Mouse (Mus musculus): ENCODE results near the gene Itgb6. TPM values are rescaled to one million over a fixed set of nuclear protein-coding genes. Genes with fewer than 3 reads are reported as not detected.

Gene Itgb6
- polyA plus RNA-seq, 1 experiment from 2014 or later, result 0.19 TPM

GRCm38 (mm10) chr2:60609436-60610199 is 112.8 kb downstream of the Itgb6 start:
- 87% methylated on average over 8 of the region's 8 CpGs for WGBS

GRCm38 (mm10) chr2:60607980-60608379 is 114.5 kb downstream of the Itgb6 start:
- Histone ChIP-seq H3K9ac (no peak overlapping the region), H3K27me3 (no peaks in the 10 kb centered on the region), H3K4me1 (replicated peaks) (peaks cover 5% of the 10 kb centered on the region; the same call in 1 of the 2 replicates), H3K4me3 (no peak overlapping the region), H3K4me2 (no peak overlapping the region), H3K27ac (no peak overlapping the region), H3K9me3 (no peaks in the 10 kb centered on the region), H3K36me3 (no peaks in the 10 kb centered on the region)
- ATAC-seq (ENCODE audit: low FRiP score), result no peak
- 80% methylated on average over 4 of the region's 4 CpGs for WGBS

More at GRCm38 (mm10) chr2:60609436-60610199, 112.8 kb downstream of the Itgb6 start:
- Histone ChIP-seq H3K9me3 (no peaks in the 10 kb centered on the region), H3K4me2 (no peak overlapping the region), H3K4me3 (no peak overlapping the region), H3K9ac (no peak overlapping the region), H3K27ac (no peak overlapping the region), H3K36me3 (no peaks in the 10 kb centered on the region), H3K4me1 (replicated peaks) (peaks cover 11% of the 10 kb centered on the region; the same call in 1 of the 2 replicates), H3K27me3 (no peaks in the 10 kb centered on the region)
- no peak for ATAC-seq (ENCODE audit: low FRiP score)

- H3K4me3 ChIP-seq, result no peak overlapping the region
- H3K4me1 ChIP-seq (replicated peaks), result no peaks in the 10 kb centered on the region
- ATAC-seq (ENCODE audit: low FRiP score), result no peak
- H3K27ac ChIP-seq, result no peak overlapping the region
- H3K9ac ChIP-seq, result no peak overlapping the region
- no peaks in the 10 kb centered on the region for H3K36me3 ChIP-seq
- H3K27me3 ChIP-seq, result no peaks in the 10 kb centered on the region
- 89% methylated on average over 2 of the region's 2 CpGs for WGBS
- H3K9me3 ChIP-seq, result no peaks in the 10 kb centered on the region
- no peak overlapping the region for H3K4me2 ChIP-seq
These were observed 121.1 kb downstream of the Itgb6 start for GRCm38 (mm10) chr2:60601326-60601725.

- Histone ChIP-seq H3K36me3 (no peaks in the 10 kb centered on the region), H3K4me1 (replicated peaks) (no peaks in the 10 kb centered on the region), H3K4me2 (no peak overlapping the region), H3K9ac (no peak overlapping the region), H3K4me3 (no peak overlapping the region), H3K27me3 (no peaks in the 10 kb centered on the region), H3K27ac (no peak overlapping the region), H3K9me3 (no peaks in the 10 kb centered on the region)
- 98% methylated on average over 2 of the region's 2 CpGs for WGBS
- no peak for ATAC-seq (ENCODE audit: low FRiP score)
These were observed 121.6 kb downstream of the Itgb6 start for GRCm38 (mm10) chr2:60600863-60601262.

- no peak overlapping the region for H3K4me2 ChIP-seq
- H3K9me3 ChIP-seq, result no peaks in the 10 kb centered on the region
- H3K4me1 ChIP-seq (replicated peaks), result no peaks in the 10 kb centered on the region
- H3K27me3 ChIP-seq, result no peaks in the 10 kb centered on the region
- H3K36me3 ChIP-seq, result no peaks in the 10 kb centered on the region
- no peak overlapping the region for H3K9ac ChIP-seq
- no peak overlapping the region for H3K4me3 ChIP-seq
- no peak overlapping the region for H3K27ac ChIP-seq
- WGBS, result 96% methylated on average over 4 of the region's 4 CpGs
- ATAC-seq (ENCODE audit: low FRiP score), result no peak
These were observed 139.0 kb downstream of the Itgb6 start for GRCm38 (mm10) chr2:60583416-60583815.

- Histone ChIP-seq H3K9me3 (no peaks in the 10 kb centered on the region), H3K4me2 (no peak overlapping the region), H3K9ac (no peak overlapping the region), H3K4me3 (no peak overlapping the region), H3K27ac (no peak overlapping the region), H3K36me3 (no peaks in the 10 kb centered on the region), H3K27me3 (peaks cover 25% of the 10 kb centered on the region), H3K4me1 (replicated peaks) (peaks cover 14% of the 10 kb centered on the region)
- 76% methylated on average over 4 of the region's 4 CpGs for WGBS
- ATAC-seq (ENCODE audit: low FRiP score), result no peak
These were observed 167.9 kb downstream of the Itgb6 start for GRCm38 (mm10) chr2:60554561-60554960.

GRCm38 (mm10) chr2:60552902-60553682 is 169.4 kb downstream of the Itgb6 start, which contains the start of gene Pla2r1:
Gene Pla2r1 (minus strand): TSS chr2:60553308.
- peak within 1 kb of the TSS; percentile 59 for H3K9ac ChIP-seq
- H3K4me1 ChIP-seq (replicated peaks), result peaks cover 14% of the 10 kb centered on the region
- peak within 1 kb of the TSS; percentile 70 for H3K4me2 ChIP-seq
- no peaks in the 10 kb centered on the region for H3K9me3 ChIP-seq
- H3K4me3 ChIP-seq, result peak within 1 kb of the TSS; percentile 39
- H3K27me3 ChIP-seq, result peaks cover 25% of the 10 kb centered on the region
- H3K36me3 ChIP-seq, result no peaks in the 10 kb centered on the region
- H3K27ac ChIP-seq, result no peak within 1 kb of the TSS
- WGBS, result 3% methylated on average over 33 of the region's 33 CpGs
- peak; percentile 32; the same call in 1 of the 2 replicates for ATAC-seq (ENCODE audit: low FRiP score)

GRCm38 (mm10) chr2:60552177-60552901 is 170.1 kb downstream of the Itgb6 start:
- Histone ChIP-seq H3K36me3 (no peaks in the 10 kb centered on the region), H3K9ac (peak overlapping the region; percentile 59; the same call in 1 of the 2 replicates), H3K27me3 (peaks cover 25% of the 10 kb centered on the region), H3K4me3 (peak overlapping the region; percentile 39), H3K27ac (no peak overlapping the region), H3K4me2 (peak overlapping the region; percentile 70), H3K9me3 (no peaks in the 10 kb centered on the region), H3K4me1 (replicated peaks) (peaks cover 14% of the 10 kb centered on the region)
- WGBS, result 21% methylated on average over 21 of the region's 21 CpGs
- 0 out of 2 replicates have a peak, but pooled peaks have one; percentile 28 for ATAC-seq (ENCODE audit: low FRiP score)

GRCm38 (mm10) chr2:60551673-60552072 is 170.8 kb downstream of the Itgb6 start:
- no peak for ATAC-seq (ENCODE audit: low FRiP score)
- Histone ChIP-seq H3K9ac (no peak overlapping the region), H3K4me3 (no peak overlapping the region), H3K36me3 (no peaks in the 10 kb centered on the region), H3K27ac (no peak overlapping the region), H3K27me3 (peaks cover 25% of the 10 kb centered on the region), H3K4me2 (no peak overlapping the region), H3K9me3 (no peaks in the 10 kb centered on the region), H3K4me1 (replicated peaks) (peaks cover 14% of the 10 kb centered on the region)
- 55% methylated on average over 2 of the region's 2 CpGs for WGBS

- Histone ChIP-seq H3K27ac (no peak overlapping the region), H3K4me3 (no peak overlapping the region), H3K36me3 (no peaks in the 10 kb centered on the region), H3K9me3 (no peaks in the 10 kb centered on the region), H3K27me3 (peaks cover 25% of the 10 kb centered on the region), H3K9ac (no peak overlapping the region), H3K4me2 (no peak overlapping the region), H3K4me1 (replicated peaks) (peaks cover 14% of the 10 kb centered on the region)
- WGBS, result 94% methylated on average over 8 of the region's 8 CpGs
- ATAC-seq (ENCODE audit: low FRiP score), result no peak
These were observed 171.9 kb downstream of the Itgb6 start for GRCm38 (mm10) chr2:60550521-60550920.

GRCm38 (mm10) chr2:60549851-60550250 is 172.6 kb downstream of the Itgb6 start:
- 95% methylated on average over 2 of the region's 2 CpGs for WGBS
- H3K27ac ChIP-seq, result no peak overlapping the region
- H3K27me3 ChIP-seq, result peaks cover 25% of the 10 kb centered on the region
- H3K4me2 ChIP-seq, result no peak overlapping the region
- peaks cover 14% of the 10 kb centered on the region for H3K4me1 ChIP-seq (replicated peaks)
- H3K9ac ChIP-seq, result no peak overlapping the region
- no peaks in the 10 kb centered on the region for H3K36me3 ChIP-seq
- H3K9me3 ChIP-seq, result no peaks in the 10 kb centered on the region
- no peak overlapping the region for H3K4me3 ChIP-seq
- ATAC-seq (ENCODE audit: low FRiP score), result no peak
